In the genomic region with DNA sequence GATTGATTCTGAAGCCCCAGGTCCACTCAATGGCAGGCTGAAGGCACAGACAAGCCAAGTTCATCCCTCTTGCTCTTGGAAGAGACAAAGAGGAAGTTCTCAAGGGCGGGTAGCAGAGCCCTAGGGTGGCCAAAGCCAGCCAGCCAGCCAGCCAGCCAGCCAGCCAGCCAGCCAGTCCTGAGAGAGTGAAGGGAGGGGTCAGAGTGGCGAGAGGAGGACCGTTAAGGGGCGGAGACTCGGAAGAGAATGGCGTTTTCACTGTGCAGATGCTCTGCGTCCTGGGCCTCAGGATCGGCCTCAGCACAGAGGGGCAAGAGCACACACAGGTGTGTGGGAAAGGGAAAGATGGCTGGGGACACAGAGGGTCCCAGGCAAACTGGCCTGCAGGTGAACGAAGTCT, we compare ENCODE assay signal across 8 mouse cellular contexts. TPM values are rescaled to one million over a fixed set of nuclear protein-coding genes. Genes with fewer than 3 reads are reported as not detected.
A peak's percentile ranks its signal among the peaks of the same experiment; 100 is the strongest.
DNase-seq lines count a peak whose midpoint lies in the region; ATAC-seq and TF ChIP-seq lines count a peak whose summit lies in the region.

No protein-coding gene starts in this region.

- no peaks in the 10 kb centered on the region for H3K36me3 ChIP-seq in heart, adult 2 months (ENCODE audit: control insufficient read depth, insufficient read depth, low read length)
- peaks cover 20% of the 10 kb centered on the region; the same call in 1 of the 2 replicates for H3K36me3 ChIP-seq in lung, embryonic 14.5 days (ENCODE audit: insufficient read depth)
- peaks cover 13% of the 10 kb centered on the region for H3K36me3 ChIP-seq in neural tube, embryonic 12.5 days

- H3K9me3 ChIP-seq in lung, embryonic 14.5 days (ENCODE audit: low read depth, low read length) = no peaks in the 10 kb centered on the region
- no peaks in the 10 kb centered on the region for H3K9me3 ChIP-seq in neural tube, embryonic 12.5 days

- H3K79me2 ChIP-seq in heart, adult 2 months (replicated peaks; ENCODE audit: control insufficient read depth, insufficient read depth, low read length) = peaks cover 13% of the 10 kb centered on the region

- H3K27me3 ChIP-seq in heart, adult 2 months (ENCODE audit: control insufficient read depth, insufficient read depth, low read length) = no peaks in the 10 kb centered on the region
- H3K27me3 ChIP-seq in lung, embryonic 14.5 days (ENCODE audit: insufficient read depth, low read length) = no peaks in the 10 kb centered on the region
- H3K27me3 ChIP-seq in neural tube, embryonic 12.5 days (replicated peaks) = no peaks in the 10 kb centered on the region

- peaks cover 18% of the 10 kb centered on the region for H3K4me1 ChIP-seq in heart, adult 2 months (ENCODE audit: control insufficient read depth, insufficient read depth, low read length)
- H3K4me1 ChIP-seq in lung, embryonic 14.5 days (ENCODE audit: insufficient read depth) = peaks cover 42% of the 10 kb centered on the region
- H3K4me1 ChIP-seq in neural tube, embryonic 12.5 days = peaks cover 31% of the 10 kb centered on the region

- no peak for TF ChIP-seq EP300 in heart, adult 2 months (IDR thresholded peaks at IDR 0.05; ENCODE audit: insufficient read depth, low read depth, low read length)

- H3K4me3 ChIP-seq in heart, adult 2 months = no peak overlapping the region
- peak overlapping the region; percentile 89 for H3K4me3 ChIP-seq in lung, embryonic 14.5 days (ENCODE audit: low read depth, low read length)
- H3K4me3 ChIP-seq in neural tube, embryonic 12.5 days = peak overlapping the region; percentile 84

- 0 out of 2 replicates have a peak overlapping the region, but pooled peaks have one; percentile 17 for H3K9ac ChIP-seq in heart, adult 2 months (ENCODE audit: low read depth, low read length)
- H3K9ac ChIP-seq in lung, embryonic 14.5 days = peak overlapping the region; percentile 95
- peak overlapping the region; percentile 98 for H3K9ac ChIP-seq in neural tube, embryonic 12.5 days

- peak overlapping the region; percentile 77 for H3K4me2 ChIP-seq in lung, embryonic 14.5 days
- H3K4me2 ChIP-seq in neural tube, embryonic 12.5 days (replicated peaks) = peak overlapping the region; percentile 77

- no peak for TF ChIP-seq POLR2A in heart, adult 2 months (IDR thresholded peaks at IDR 0.05; ENCODE audit: insufficient read depth, low read depth, low read length)

- H3K27ac ChIP-seq in heart, adult 2 months = peak overlapping the region; percentile 27; the same call in 1 of the 2 replicates
- H3K27ac ChIP-seq in lung, embryonic 14.5 days (ENCODE audit: low read depth) = peak overlapping the region; percentile 3; the same call in 1 of the 2 replicates
- peak overlapping the region; percentile 46 for H3K27ac ChIP-seq in neural tube, embryonic 12.5 days

- intact Hi-C loops in heart, adult 2 months (cut with DNase I) = no loop called here

- 8% methylated on average over 8 of the region's 9 CpGs for WGBS in heart, adult 2 months
- WGBS in lung, embryonic 14.5 days = 4% methylated on average over 9 of the region's 9 CpGs
- WGBS in neural tube, embryonic 12.5 days = 7% methylated on average over 9 of the region's 9 CpGs

- no peak for TF ChIP-seq CTCF in heart, adult 2 months (IDR thresholded peaks at IDR 0.05)
- TF ChIP-seq CTCF in lung, embryonic 14.5 days (IDR thresholded peaks at IDR 0.05; ENCODE audit: low read depth) = no peak

- no peak for ATAC-seq in lung, embryonic 14.5 days (ENCODE audit: insufficient read depth)
- ATAC-seq in neural tube, embryonic 12.5 days (ENCODE audit: low FRiP score, low read depth) = peak; percentile 42

- peak; percentile 53 for DNase-seq in thymus, postnatal 14 days
- no peak for DNase-seq in thymus, postnatal 10 days (ENCODE audit: low spot score in 2 of 2)
- peak; percentile 86 for DNase-seq in embryo, embryonic 10 days (ENCODE audit: low spot score)
- DNase-seq in heart, adult 2 months = peak; percentile 69 to 83
- DNase-seq in kidney, adult 11 months = peak; percentile 47
- DNase-seq in lung, embryonic 14.5 days = peak; percentile 74
- DNase-seq in T-cell, adult 2 months (ENCODE audit: low spot score) = no peak

RNA-seq across cellular contexts. Expression of gene Gramd1a, which starts 6.9 kb away (rescaled TPM):
- total RNA-seq in heart, adult 2 months (2021) = 10 to 100 TPM; 27.9 to 33.7 TPM
- polyA plus RNA-seq in heart, adult 2 months (2012; rRNA removed) = 49.2 and 64.3 TPM in 2 replicates
- polyA plus RNA-seq in lung, embryonic 14.5 days (2014; fragmentation: Nextera tagmentation; extraction: Ambion mirVana) = 56.7 and 67.2 TPM in 2 replicates
- polyA plus RNA-seq in neural tube, embryonic 12.5 days (2016; fragmentation: Nextera tagmentation; extraction: Ambion mirVana) = 207 and 221 TPM in 2 replicates

RNA-seq across cellular contexts. Expression of gene Scn1b, which starts 22.0 kb away (rescaled TPM):
- total RNA-seq in heart, adult 2 months (2021) = 10 to 100 TPM; 31.8 to 32.5 TPM
- 39.7 and 41.9 TPM in 2 replicates for polyA plus RNA-seq in heart, adult 2 months (2012; rRNA removed)
- 0.93 and 1.3 TPM in 2 replicates for polyA plus RNA-seq in lung, embryonic 14.5 days (2014; fragmentation: Nextera tagmentation; extraction: Ambion mirVana)
- 2.5 and 2.8 TPM in 2 replicates for polyA plus RNA-seq in neural tube, embryonic 12.5 days (2016; fragmentation: Nextera tagmentation; extraction: Ambion mirVana)

RNA-seq across cellular contexts. Expression of gene Hpn, which starts 33.7 kb away (rescaled TPM):
- 1 to 10 TPM; 1.7 to 2.6 TPM for total RNA-seq in heart, adult 2 months (2021)
- 2.8 and 5.1 TPM in 2 replicates for polyA plus RNA-seq in heart, adult 2 months (2012; rRNA removed)
- 9.9 and 10.8 TPM in 2 replicates for polyA plus RNA-seq in lung, embryonic 14.5 days (2014; fragmentation: Nextera tagmentation; extraction: Ambion mirVana)
- polyA plus RNA-seq in neural tube, embryonic 12.5 days (2016; fragmentation: Nextera tagmentation; extraction: Ambion mirVana) = 0.27 and 0.46 TPM in 2 replicates

Comparison
In these comparisons a context has a peak if more than half of its experiments do, and no peak if none do; other contexts are left out.
1. DNase-seq: peak in thymus, postnatal 14 days (single experiment), embryo, embryonic 10 days (single experiment), heart, adult 2 months (2 of 2), kidney, adult 11 months (single experiment) and lung, embryonic 14.5 days (single experiment); none in thymus, postnatal 10 days (0 of 2) and T-cell, adult 2 months (single experiment).
2. H3K9ac ChIP-seq: peak in every context shown above with its lines; median percentile 98 in neural tube, embryonic 12.5 days; 95 in lung, embryonic 14.5 days; 17 in heart, adult 2 months.
3. RNA of gene Scn1b, which starts 22.0 kb away (polyA plus RNA-seq): 39.7 to 41.9 TPM in heart, adult 2 months; 2.5 to 2.8 TPM in neural tube, embryonic 12.5 days and 0.93 to 1.3 TPM in lung, embryonic 14.5 days; every median in the first group is over 10 times any median in the second.
4. Peak in every context shown above with its lines, with median percentiles within 50 percentile points of each other: H3K27ac ChIP-seq.